Mouse (Mus musculus): ENCODE measurements around the gene Phyhipl. TPM values are rescaled to one million over a fixed set of nuclear protein-coding genes. Genes with fewer than 3 reads are reported as not detected.

Gene Phyhipl
- polyA plus RNA-seq, 1 experiment from 2014 or later, result 131 TPM

GRCm38 (mm10) chr10:70654655-70655054 is 1.1 kb downstream of the Phyhipl start:
- no peak overlapping the region for H3K4me2 ChIP-seq (replicated peaks)
- H3K9ac ChIP-seq, result no peak overlapping the region
- WGBS, result 72% methylated on average over 4 of the region's 4 CpGs
- no peaks in the 10 kb centered on the region for H3K36me3 ChIP-seq
- H3K9me3 ChIP-seq (replicated peaks), result no peaks in the 10 kb centered on the region
- H3K4me1 ChIP-seq, result peaks cover 18% of the 10 kb centered on the region
- no peak overlapping the region for H3K4me3 ChIP-seq
- no peaks in the 10 kb centered on the region for H3K27me3 ChIP-seq
- no peak overlapping the region for H3K27ac ChIP-seq
- no peak for ATAC-seq (ENCODE audit: low FRiP score)

DNA sequence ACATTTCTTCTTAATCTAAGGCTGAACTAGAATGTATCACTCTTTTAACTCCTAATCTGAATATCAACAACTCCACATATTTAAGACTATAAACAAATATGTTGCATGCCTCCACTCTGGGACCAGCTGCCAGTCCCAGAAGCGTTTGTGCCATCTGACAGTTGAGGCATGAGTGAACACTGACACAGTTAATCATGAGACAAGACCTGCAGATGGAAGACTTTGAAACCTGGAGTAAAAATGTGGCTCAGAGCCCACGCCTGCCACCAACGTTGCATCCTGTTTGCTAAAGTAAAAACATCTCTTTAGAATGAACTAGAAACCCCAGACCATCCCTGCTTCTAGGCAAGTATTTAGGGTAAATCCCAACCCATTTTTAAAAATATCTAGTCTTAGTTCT is 1.6 kb downstream of the Phyhipl start:
- H3K4me3 ChIP-seq, result no peak overlapping the region
- no peak overlapping the region for H3K9ac ChIP-seq
- H3K4me2 ChIP-seq (replicated peaks), result no peak overlapping the region
- 68% methylated on average over 3 of the region's 3 CpGs for WGBS
- H3K27ac ChIP-seq, result no peak overlapping the region
- peaks cover 18% of the 10 kb centered on the region for H3K4me1 ChIP-seq
- no peak for ATAC-seq (ENCODE audit: low FRiP score)
- no peaks in the 10 kb centered on the region for H3K27me3 ChIP-seq
- no peaks in the 10 kb centered on the region for H3K36me3 ChIP-seq
- H3K9me3 ChIP-seq (replicated peaks), result no peaks in the 10 kb centered on the region

DNA sequence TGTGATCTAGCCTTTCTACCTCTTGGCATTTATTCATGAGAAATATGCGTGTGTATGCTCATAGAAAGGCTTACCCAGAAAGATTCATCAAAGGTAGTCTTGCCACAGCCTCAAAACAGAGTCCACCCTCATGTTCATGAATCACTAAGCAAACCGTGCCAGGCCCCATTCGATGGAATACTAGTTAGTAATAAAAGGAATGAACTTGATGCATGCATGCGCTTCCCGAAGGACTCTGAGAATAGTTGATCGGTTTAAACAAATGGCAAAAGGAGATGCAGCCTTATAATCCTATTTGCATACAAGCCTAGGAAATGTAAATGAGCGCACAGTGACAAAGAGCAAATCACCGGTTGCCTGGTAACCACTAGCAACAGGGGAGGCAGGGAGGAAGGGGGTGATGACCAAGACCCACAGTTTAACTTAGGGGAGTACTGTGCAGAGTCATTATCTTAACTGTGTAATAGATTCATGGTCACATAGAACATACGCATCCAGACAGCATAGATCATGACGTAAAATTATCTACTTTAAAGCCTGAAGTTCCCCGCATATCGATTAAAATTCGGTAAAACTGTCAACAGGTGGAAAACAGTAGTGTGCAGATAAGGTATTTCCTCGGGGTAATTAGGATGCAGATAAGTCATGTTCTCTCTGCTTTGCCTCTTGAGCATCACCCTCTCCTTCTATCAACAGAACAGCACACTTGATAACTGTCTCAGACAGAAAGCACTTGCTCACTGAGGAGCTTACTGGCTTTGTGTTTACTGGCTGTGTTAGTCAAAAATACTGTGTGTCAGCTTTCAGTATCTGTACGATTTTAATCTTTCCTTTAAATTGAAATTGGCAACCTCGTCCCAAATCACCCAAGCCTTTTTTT is 3.8 kb downstream of the Phyhipl start:
- no peak overlapping the region for H3K27ac ChIP-seq
- no peak overlapping the region for H3K9ac ChIP-seq
- H3K4me1 ChIP-seq, result peaks cover 18% of the 10 kb centered on the region
- H3K4me2 ChIP-seq (replicated peaks), result 0 out of 2 replicates have a peak overlapping the region, but pooled peaks have one; percentile 3
- peak; percentile 67 for ATAC-seq (ENCODE audit: low FRiP score)
- H3K27me3 ChIP-seq, result no peaks in the 10 kb centered on the region
- no peak overlapping the region for H3K4me3 ChIP-seq
- no peaks in the 10 kb centered on the region for H3K36me3 ChIP-seq
- 34% methylated on average over 16 of the region's 16 CpGs for WGBS
- no peaks in the 10 kb centered on the region for H3K9me3 ChIP-seq (replicated peaks)

GRCm38 (mm10) chr10:70648831-70649230 is 6.9 kb downstream of the Phyhipl start:
- no peak overlapping the region for H3K4me3 ChIP-seq
- no peak overlapping the region for H3K9ac ChIP-seq
- H3K9me3 ChIP-seq (replicated peaks), result 0 out of 2 replicates have a peak, but pooled peaks cover 6% of the 10 kb centered on the region
- H3K4me1 ChIP-seq, result peaks cover 7% of the 10 kb centered on the region
- H3K27me3 ChIP-seq, result no peaks in the 10 kb centered on the region
- no peak overlapping the region for H3K4me2 ChIP-seq (replicated peaks)
- H3K27ac ChIP-seq, result no peak overlapping the region
- H3K36me3 ChIP-seq, result no peaks in the 10 kb centered on the region
- no peak for ATAC-seq (ENCODE audit: low FRiP score)
- WGBS, result 60% methylated on average over 5 of the region's 5 CpGs

DNA sequence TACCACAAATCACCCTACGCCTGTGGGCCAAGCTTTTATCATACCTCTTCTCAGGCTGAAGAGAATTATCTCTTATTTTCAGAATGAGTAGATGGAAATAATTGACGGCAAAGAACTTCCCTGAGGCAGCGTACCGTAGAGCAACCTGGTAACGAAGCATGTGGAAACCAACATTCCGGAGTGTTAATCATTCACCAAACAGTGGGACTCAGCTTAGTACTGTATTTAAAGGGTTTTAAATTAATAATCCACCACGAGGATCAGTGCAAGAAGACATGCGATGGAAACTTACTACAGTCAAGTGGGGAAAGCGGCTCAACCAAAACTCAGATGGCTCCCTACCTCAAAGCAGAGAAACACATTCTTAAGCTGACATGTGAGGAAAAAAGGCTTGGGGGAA is 12.6 kb downstream of the Phyhipl start:
- Histone ChIP-seq H3K9me3 (replicated peaks) (0 out of 2 replicates have a peak, but pooled peaks cover 6% of the 10 kb centered on the region), H3K4me3 (no peak overlapping the region), H3K4me2 (replicated peaks) (no peak overlapping the region), H3K36me3 (no peaks in the 10 kb centered on the region), H3K4me1 (peaks cover 16% of the 10 kb centered on the region; the same call in 1 of the 2 replicates), H3K27ac (no peak overlapping the region), H3K9ac (no peak overlapping the region), H3K27me3 (no peaks in the 10 kb centered on the region)
- ATAC-seq (ENCODE audit: low FRiP score), result no peak
- WGBS, result 83% methylated on average over 9 of the region's 9 CpGs

- H3K4me3 ChIP-seq, result no peak overlapping the region
- 68% methylated on average over 11 of the region's 11 CpGs for WGBS
- H3K4me2 ChIP-seq (replicated peaks), result no peak overlapping the region
- H3K27me3 ChIP-seq, result no peaks in the 10 kb centered on the region
- ATAC-seq (ENCODE audit: low FRiP score), result no peak
- no peak overlapping the region for H3K9ac ChIP-seq
- peak overlapping the region; percentile 74 for H3K27ac ChIP-seq
- 0 out of 2 replicates have a peak, but pooled peaks cover 6% of the 10 kb centered on the region for H3K9me3 ChIP-seq (replicated peaks)
- H3K4me1 ChIP-seq, result peaks cover 16% of the 10 kb centered on the region; the same call in 1 of the 2 replicates
- H3K36me3 ChIP-seq, result no peaks in the 10 kb centered on the region
Measured at GRCm38 (mm10) chr10:70640896-70641596, 14.7 kb downstream of the Phyhipl start.

GRCm38 (mm10) chr10:70640075-70640737 is 15.6 kb downstream of the Phyhipl start:
- Histone ChIP-seq H3K27me3 (no peaks in the 10 kb centered on the region), H3K9me3 (replicated peaks) (no peaks in the 10 kb centered on the region), H3K36me3 (no peaks in the 10 kb centered on the region), H3K4me3 (no peak overlapping the region), H3K4me1 (peaks cover 16% of the 10 kb centered on the region; the same call in 1 of the 2 replicates), H3K4me2 (replicated peaks) (peak overlapping the region; percentile 19; the same call in 1 of the 2 replicates), H3K9ac (no peak overlapping the region), H3K27ac (peak overlapping the region; percentile 74)
- WGBS, result 32% methylated on average over 17 of the region's 17 CpGs
- ATAC-seq (ENCODE audit: low FRiP score), result peak; percentile 66

DNA sequence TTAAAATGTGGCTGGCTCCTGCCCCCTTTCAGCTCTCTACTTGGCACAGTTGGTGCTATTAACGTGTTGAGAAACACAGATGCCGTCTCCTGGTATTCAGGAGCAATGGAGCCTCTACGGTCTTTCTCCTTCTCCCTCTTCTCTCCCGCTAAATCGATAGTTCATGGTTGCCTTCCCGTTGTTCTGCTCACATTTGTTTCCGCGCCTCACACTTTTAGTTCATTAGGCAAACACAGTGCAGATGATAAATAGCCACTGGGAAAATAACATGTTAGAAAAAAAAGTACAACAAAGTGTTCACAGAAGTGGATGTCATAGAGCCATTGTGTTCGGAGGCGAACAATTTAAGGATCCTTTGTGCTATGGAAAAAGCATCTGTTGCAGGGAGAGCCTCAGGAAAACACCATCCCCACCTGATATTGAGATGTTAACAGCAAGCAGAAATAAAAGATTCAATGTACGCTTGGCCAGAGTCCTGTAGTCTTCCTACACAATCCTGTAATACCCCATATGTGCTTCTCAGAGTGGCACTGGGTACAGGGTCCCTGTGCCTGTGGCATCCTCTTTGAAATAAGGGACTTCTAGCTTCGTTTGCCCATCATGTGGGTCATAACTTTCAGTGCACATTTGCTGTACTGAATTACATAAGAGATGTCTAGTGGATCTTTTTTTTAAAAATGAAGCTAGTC is 18.0 kb downstream of the Phyhipl start:
- peak overlapping the region; percentile 56 for H3K27ac ChIP-seq
- no peaks in the 10 kb centered on the region for H3K9me3 ChIP-seq (replicated peaks)
- no peak overlapping the region for H3K9ac ChIP-seq
- WGBS, result 36% methylated on average over 12 of the region's 12 CpGs
- H3K36me3 ChIP-seq, result no peaks in the 10 kb centered on the region
- ATAC-seq (ENCODE audit: low FRiP score), result peak; percentile 85
- H3K4me1 ChIP-seq, result peaks cover 16% of the 10 kb centered on the region; the same call in 1 of the 2 replicates
- no peaks in the 10 kb centered on the region for H3K27me3 ChIP-seq
- H3K4me2 ChIP-seq (replicated peaks), result no peak overlapping the region; the same call in 1 of the 2 replicates
- no peak overlapping the region for H3K4me3 ChIP-seq

DNA sequence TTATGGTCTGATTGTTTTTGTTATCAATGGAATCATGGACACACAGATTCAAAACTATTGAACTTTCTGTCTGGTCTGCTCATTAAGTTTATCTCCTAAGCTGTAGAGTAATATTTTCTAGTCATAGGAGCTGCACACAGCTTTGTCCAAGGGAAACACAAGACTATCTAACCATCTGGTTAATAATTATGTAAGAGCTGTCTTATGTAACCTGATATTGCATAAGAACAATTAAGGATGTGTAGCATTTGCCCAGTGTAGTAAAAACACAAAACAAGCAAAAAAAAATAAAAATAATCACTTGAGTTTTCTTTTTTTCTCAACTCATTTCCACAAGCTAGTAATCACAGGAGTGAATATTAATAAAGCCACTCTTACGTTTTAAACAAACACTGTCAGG is 20.5 kb downstream of the Phyhipl start:
- peaks cover 8% of the 10 kb centered on the region; the same call in 1 of the 2 replicates for H3K4me1 ChIP-seq
- H3K27me3 ChIP-seq, result no peaks in the 10 kb centered on the region
- no peak overlapping the region for H3K27ac ChIP-seq
- no peak for ATAC-seq (ENCODE audit: low FRiP score)
- WGBS, result 68% methylated on average over 1 of the region's 1 CpGs
- H3K36me3 ChIP-seq, result no peaks in the 10 kb centered on the region
- H3K4me2 ChIP-seq (replicated peaks), result no peak overlapping the region
- no peak overlapping the region for H3K4me3 ChIP-seq
- no peaks in the 10 kb centered on the region for H3K9me3 ChIP-seq (replicated peaks)
- H3K9ac ChIP-seq, result no peak overlapping the region

GRCm38 (mm10) chr10:70631142-70631541 is 24.6 kb downstream of the Phyhipl start:
- no peaks in the 10 kb centered on the region for H3K27me3 ChIP-seq
- 74% methylated on average over 1 of the region's 1 CpGs for WGBS
- no peak overlapping the region for H3K4me2 ChIP-seq (replicated peaks)
- no peaks in the 10 kb centered on the region for H3K36me3 ChIP-seq
- H3K4me3 ChIP-seq, result no peak overlapping the region
- no peak overlapping the region for H3K9ac ChIP-seq
- no peaks in the 10 kb centered on the region for H3K4me1 ChIP-seq
- H3K9me3 ChIP-seq (replicated peaks), result no peaks in the 10 kb centered on the region
- H3K27ac ChIP-seq, result no peak overlapping the region
- no peak for ATAC-seq (ENCODE audit: low FRiP score)

DNA sequence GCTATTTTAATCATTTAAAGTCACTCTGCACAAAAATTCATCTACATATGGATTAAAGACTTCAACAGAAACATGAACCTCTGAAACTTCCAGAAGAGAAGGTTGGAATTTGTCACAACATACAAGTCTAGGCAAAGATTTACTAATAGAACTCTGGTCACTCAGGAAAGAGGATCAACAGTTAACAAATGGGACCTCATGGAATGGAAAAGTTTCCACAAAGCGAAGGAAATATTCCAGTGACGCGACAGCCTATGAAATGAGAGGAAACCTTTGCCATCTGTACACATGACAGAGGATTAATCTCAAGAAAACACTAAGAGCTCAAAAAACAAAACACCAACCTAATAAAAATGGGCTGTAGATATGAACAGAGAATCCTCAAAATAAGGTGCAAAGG is 32.3 kb downstream of the Phyhipl start:
- WGBS, result 93% methylated on average over 3 of the region's 3 CpGs
- ATAC-seq (ENCODE audit: low FRiP score), result no peak
- Histone ChIP-seq H3K4me1 (no peaks in the 10 kb centered on the region), H3K4me2 (replicated peaks) (no peak overlapping the region), H3K4me3 (no peak overlapping the region), H3K27me3 (no peaks in the 10 kb centered on the region), H3K9me3 (replicated peaks) (no peaks in the 10 kb centered on the region), H3K36me3 (no peaks in the 10 kb centered on the region), H3K9ac (no peak overlapping the region), H3K27ac (no peak overlapping the region)
